Mouse (Mus musculus) small intestine, adult 2 months (tissue): ENCODE measurements at regions not wholly inside any gene's neighbourhood (a gene's known extent, or its start where the extent isn't known, plus 50 kb on each side); places are given as distances from the start of the nearest gene placed in this dataset.

Experiments used
- H3K27ac ChIP-seq: fragments of 200-500 bp; 2 replicates; pipeline ENCODE4 v1.5.1; 2012; ENCODE audit warnings: low read depth, low read length, control low read depth, inconsistent platforms; ENCODE audit not compliant: insufficient read depth
- H3K27me3 ChIP-seq: fragments of 200-500 bp; 2 replicates; pipeline ENCODE4 v1.6.1; 2012; ENCODE audit warnings: mild to moderate bottlenecking, moderate library complexity, low read length, inconsistent platforms; ENCODE audit not compliant: control insufficient read depth, insufficient read depth
- H3K36me3 ChIP-seq: fragments of 200-500 bp; 2 replicates; pipeline ENCODE4 v1.6.1; 2012; ENCODE audit warnings: mild to moderate bottlenecking, low read length, control low read depth, inconsistent platforms; ENCODE audit not compliant: control insufficient read depth, insufficient read depth
- H3K4me1 ChIP-seq: fragments of 200-500 bp; 2 replicates; pipeline ENCODE4 v1.6.1; 2012; ENCODE audit warnings: low read length, inconsistent platforms, mixed read lengths; ENCODE audit not compliant: control insufficient read depth, insufficient read depth, insufficient read length
- H3K4me3 ChIP-seq: fragments of 200-500 bp; 2 replicates; pipeline ENCODE4 v1.5.1; 2012; ENCODE audit warnings: low read depth, mild to moderate bottlenecking, control low read depth, inconsistent platforms, low read length, moderate library complexity
- CTCF ChIP-seq: fragments of 200-500 bp; IDR thresholded peaks from 2 replicates; pipeline ENCODE4 v1.5.1; 2012; ENCODE audit warnings: low read depth, mild to moderate bottlenecking, control low read depth, inconsistent platforms, low read length, moderate library complexity, mixed read lengths; ENCODE audit not compliant: insufficient replicate concordance, insufficient read length; ENCODE audit errors: extremely low read depth
- POLR2A ChIP-seq: fragments of 200-500 bp; IDR thresholded peaks from 2 replicates; pipeline ENCODE4 v1.6.1; 2012; ENCODE audit warnings: low read depth, mild to moderate bottlenecking, control low read depth, inconsistent platforms, low read length, moderate library complexity
- WGBS: fragments of 180-500 bp; shearing (Covaris S2); methylation state at CpG from one replicate; pipeline ENCODE4 v1.1.7; 2018; 5-methylcytosine and 5-hydroxymethylcytosine counted together

GRCm38 (mm10) chr5:119518506-119519252, 151.8 kb upstream of the Tbx3 start:
- Histone ChIP-seq H3K27ac (no peak overlapping the region), H3K4me1 (no peaks in the 10 kb centered on the region; the same call in 1 of the 2 replicates), H3K4me3 (no peak overlapping the region), H3K27me3 (no peaks in the 10 kb centered on the region), H3K36me3 (no peaks in the 10 kb centered on the region)
- WGBS = 65% methylated on average over 19 of the region's 19 CpGs
- TF ChIP-seq CTCF (no peak), POLR2A (no peak)

- no peak overlapping the region for H3K4me3 ChIP-seq
- WGBS = 55% methylated on average over 4 of the region's 4 CpGs
Measured at GRCm38 (mm10) chr5:119524171-119524570, 146.3 kb upstream of the Tbx3 start.

DNA sequence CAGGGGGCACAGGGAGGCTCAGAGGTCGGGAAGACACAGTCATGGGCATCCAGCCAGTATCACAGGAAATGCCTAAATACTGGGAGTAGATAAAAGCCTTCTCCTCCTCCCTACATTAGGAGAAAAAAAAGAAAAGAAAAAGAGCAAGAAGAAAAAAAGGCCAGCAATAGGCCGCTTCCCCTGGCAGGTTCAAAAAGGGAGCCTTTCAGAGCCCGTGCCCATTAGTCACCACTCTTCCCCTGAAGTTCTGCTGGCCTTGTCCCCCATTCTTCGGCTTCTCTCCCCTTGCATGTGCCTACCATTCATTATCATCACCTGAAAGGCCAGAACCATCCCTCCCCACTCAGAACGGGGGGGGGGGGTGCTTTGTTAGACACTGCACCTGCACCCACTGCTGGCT, 144.5 kb upstream of the Tbx3 start:
- 79% methylated on average over 5 of the region's 5 CpGs for WGBS
- Histone ChIP-seq H3K4me3 (no peak overlapping the region), H3K27ac (no peak overlapping the region), H3K4me1 (no peaks in the 10 kb centered on the region), H3K27me3 (no peaks in the 10 kb centered on the region), H3K36me3 (no peaks in the 10 kb centered on the region)
- TF ChIP-seq POLR2A = no peak
- no peak for TF ChIP-seq CTCF

More at GRCm38 (mm10) chr5:119524171-119524570, 146.3 kb upstream of the Tbx3 start:
- no peaks in the 10 kb centered on the region for H3K27me3 ChIP-seq
- no peak overlapping the region for H3K27ac ChIP-seq
- no peaks in the 10 kb centered on the region for H3K4me1 ChIP-seq
- H3K36me3 ChIP-seq = no peaks in the 10 kb centered on the region
- TF ChIP-seq CTCF (no peak), POLR2A (no peak)

DNA sequence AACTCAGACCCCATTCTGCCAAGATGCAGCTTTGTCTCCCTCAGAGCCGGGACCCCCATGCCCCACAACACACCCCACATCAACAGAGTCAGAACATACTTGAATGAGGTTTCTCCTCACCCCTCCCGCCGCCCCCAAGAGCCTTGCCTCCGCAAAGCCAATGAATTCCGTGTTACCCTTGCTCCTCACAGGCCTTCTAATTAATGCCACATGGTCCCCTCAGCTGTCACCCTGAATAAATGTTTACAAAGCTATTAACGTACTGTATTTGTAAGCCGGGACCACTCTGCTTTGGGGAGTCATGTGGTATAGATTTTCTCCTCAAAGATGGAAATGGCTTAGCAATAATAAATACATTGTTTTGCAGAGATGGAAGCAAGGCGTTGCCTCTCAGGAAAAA, 140.5 kb upstream of the Tbx3 start:
- no peak overlapping the region for H3K27ac ChIP-seq
- H3K27me3 ChIP-seq = no peaks in the 10 kb centered on the region
- 66% methylated on average over 8 of the region's 8 CpGs for WGBS
- no peaks in the 10 kb centered on the region for H3K36me3 ChIP-seq
- TF ChIP-seq CTCF = no peak
- no peak for TF ChIP-seq POLR2A
- no peaks in the 10 kb centered on the region for H3K4me1 ChIP-seq
- H3K4me3 ChIP-seq = no peak overlapping the region

DNA sequence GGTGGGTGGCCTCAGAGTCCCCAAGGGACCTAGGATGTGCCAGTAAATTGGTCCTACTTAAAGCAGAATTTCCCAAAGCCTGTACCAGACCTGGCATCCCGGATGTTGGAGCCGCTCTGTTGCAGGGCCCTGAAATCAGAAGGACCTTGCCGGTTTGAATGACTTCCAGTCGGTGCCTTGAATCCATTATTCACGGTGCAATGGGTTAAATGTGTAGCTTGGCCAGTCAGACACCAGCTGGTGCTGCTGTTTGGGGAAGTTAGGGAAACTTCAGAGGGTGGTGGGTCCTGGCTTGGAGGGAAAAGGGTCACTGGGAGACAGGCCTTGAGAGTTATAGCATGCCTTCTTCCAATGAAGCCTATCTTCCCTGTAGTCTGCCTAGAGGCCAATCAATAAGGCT, 135.5 kb upstream of the Tbx3 start:
- TF ChIP-seq POLR2A (no peak), CTCF (no peak)
- H3K36me3 ChIP-seq = no peaks in the 10 kb centered on the region
- no peaks in the 10 kb centered on the region for H3K4me1 ChIP-seq
- no peaks in the 10 kb centered on the region for H3K27me3 ChIP-seq
- H3K27ac ChIP-seq = no peak overlapping the region
- no peak overlapping the region for H3K4me3 ChIP-seq
- 86% methylated on average over 5 of the region's 5 CpGs for WGBS

DNA sequence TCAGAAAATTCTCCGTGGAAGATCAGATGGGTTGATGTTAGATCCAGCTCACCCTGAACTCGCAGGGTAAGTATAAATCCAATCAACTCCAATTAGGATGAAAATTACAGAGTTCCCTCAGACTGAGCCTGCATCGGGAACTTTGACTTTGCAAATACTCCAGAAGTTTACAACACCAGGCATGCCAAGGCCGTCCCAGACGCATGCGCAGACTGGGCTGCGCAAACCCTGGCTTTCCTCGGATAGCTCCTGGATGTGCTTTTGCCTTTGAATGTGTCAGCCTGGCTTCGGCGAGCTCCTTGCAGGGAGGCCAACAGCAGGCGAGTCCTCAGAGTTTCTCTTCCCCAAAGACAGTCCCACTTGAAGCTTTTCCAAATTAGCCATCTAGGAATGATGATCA, 127.6 kb upstream of the Tbx3 start:
- WGBS = 77% methylated on average over 11 of the region's 11 CpGs
- Histone ChIP-seq H3K27ac (no peak overlapping the region), H3K36me3 (no peaks in the 10 kb centered on the region), H3K27me3 (no peaks in the 10 kb centered on the region), H3K4me3 (no peak overlapping the region), H3K4me1 (no peaks in the 10 kb centered on the region)
- no peak for TF ChIP-seq POLR2A
- no peak for TF ChIP-seq CTCF

DNA sequence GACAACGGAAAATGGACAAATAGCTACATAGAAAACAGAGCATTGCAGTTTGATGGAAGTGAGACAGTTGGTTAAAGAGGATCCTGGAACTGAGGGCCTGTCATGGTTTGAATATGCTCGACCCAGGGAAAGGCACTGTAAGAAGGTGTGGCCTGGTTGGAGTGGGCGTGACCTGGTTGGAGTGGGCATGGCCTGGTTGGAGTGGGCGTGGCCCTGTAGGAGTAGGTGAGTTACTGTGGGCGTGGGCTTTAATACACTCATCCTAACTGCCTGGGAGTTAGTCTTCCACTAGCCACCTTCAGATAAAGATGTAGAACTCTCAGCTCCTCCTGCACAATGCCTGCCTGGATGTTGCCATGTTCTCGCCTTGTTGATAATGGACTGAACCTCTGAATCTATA, 126.8 kb upstream of the Tbx3 start:
- H3K4me1 ChIP-seq = no peaks in the 10 kb centered on the region
- no peak overlapping the region for H3K27ac ChIP-seq
- 82% methylated on average over 6 of the region's 6 CpGs for WGBS
- H3K4me3 ChIP-seq = no peak overlapping the region
- no peaks in the 10 kb centered on the region for H3K36me3 ChIP-seq
- no peaks in the 10 kb centered on the region for H3K27me3 ChIP-seq
- TF ChIP-seq CTCF (no peak), POLR2A (no peak)
